8 mouse cellular contexts compared by ENCODE assay signal in genomic region chr6:38874035-38874434, GRCm38 (mm10). TPM values are rescaled to one million over a fixed set of nuclear protein-coding genes. Genes with fewer than 3 reads are reported as not detected.
A peak's percentile ranks its signal among the peaks of the same experiment; 100 is the strongest.
DNase-seq lines count a peak whose midpoint lies in the region; ATAC-seq lines count a peak whose summit lies in the region.

No protein-coding gene starts in this region.

- 6% methylated on average over 8 of the region's 8 CpGs for WGBS in intestine, embryonic 15.5 days
- 22% methylated on average over 8 of the region's 8 CpGs for WGBS in midbrain, embryonic 10.5 days

- no peaks in the 10 kb centered on the region for H3K27me3 ChIP-seq in intestine, embryonic 15.5 days (replicated peaks)
- peaks cover 18% of the 10 kb centered on the region for H3K27me3 ChIP-seq in midbrain, embryonic 10.5 days (ENCODE audit: low read depth, poor library complexity, severe bottlenecking)

- no peak overlapping the region for H3K27ac ChIP-seq in intestine, embryonic 15.5 days
- peak overlapping the region; percentile 99 for H3K27ac ChIP-seq in midbrain, embryonic 10.5 days (replicated peaks)

- H3K4me1 ChIP-seq in intestine, embryonic 15.5 days (replicated peaks) = peaks cover 27% of the 10 kb centered on the region
- H3K4me1 ChIP-seq in midbrain, embryonic 10.5 days = peaks cover 62% of the 10 kb centered on the region

- H3K36me3 ChIP-seq in intestine, embryonic 15.5 days = no peaks in the 10 kb centered on the region
- peaks cover 5% of the 10 kb centered on the region; the same call in 1 of the 2 replicates for H3K36me3 ChIP-seq in midbrain, embryonic 10.5 days

- H3K4me2 ChIP-seq in intestine, embryonic 15.5 days (replicated peaks) = peak overlapping the region; percentile 73

- peak; percentile 74 for DNase-seq in 416B (ENCODE audit: low read depth)
- DNase-seq in adipocyte (ENCODE audit: low spot score) = peak; percentile 89
- DNase-seq in embryo, embryonic 10 days (ENCODE audit: low spot score) = peak; percentile 65
- peak; percentile 37 for DNase-seq in gastrocnemius, postnatal 14 days
- peak; percentile 66 for DNase-seq in left cerebral cortex, postnatal 4 days
- peak; percentile 60 for DNase-seq in midbrain, embryonic 10.5 days (ENCODE audit: low spot score)
- peak; percentile 72 to 80 for DNase-seq in spleen, postnatal 10 days (ENCODE audit: low spot score in 2 of 2)

- ATAC-seq in intestine, embryonic 15.5 days = no peak

- peak overlapping the region; percentile 100 for H3K9ac ChIP-seq in intestine, embryonic 15.5 days

- H3K4me3 ChIP-seq in intestine, embryonic 15.5 days (replicated peaks) = peak overlapping the region; percentile 100
- peak overlapping the region; percentile 99 for H3K4me3 ChIP-seq in midbrain, embryonic 10.5 days

- no peaks in the 10 kb centered on the region for H3K9me3 ChIP-seq in intestine, embryonic 15.5 days
- no peaks in the 10 kb centered on the region for H3K9me3 ChIP-seq in midbrain, embryonic 10.5 days (replicated peaks)

- intact Hi-C loops in gastrocnemius, postnatal 14 days (cut with DNase I; ENCODE audit: low total_unique reads) = no loop called here
- intact Hi-C loops in left cerebral cortex, postnatal 4 days (cut with DNase I) = loop anchor here (2.0 to 5.0 kb wide), 2 partner anchors 137 to 193 kb away; no protein-coding TSS in a partner anchor

RNA-seq across cellular contexts. Expression of gene Tbxas1, which starts 1.2 kb away (rescaled TPM):
- total RNA-seq in gastrocnemius, postnatal 14 days (2021) = 1 to 10 TPM in 1 of 2 experiments, under 1 TPM in 1; 0.75 to 1.4 TPM
- polyA plus RNA-seq in intestine, embryonic 15.5 days (2015; fragmentation: Nextera tagmentation; extraction: Ambion mirVana) = 3.4 and 4.0 TPM in 2 replicates
- total RNA-seq in left cerebral cortex, postnatal 4 days (2021) = 1 to 10 TPM; 1.3 to 1.4 TPM
- polyA plus RNA-seq in midbrain, embryonic 10.5 days (2016; fragmentation: Nextera tagmentation; extraction: Ambion mirVana) = 1.1 and 1.8 TPM in 2 replicates

RNA-seq across cellular contexts. Expression of gene Hipk2, which starts 1.9 kb away (rescaled TPM):
- 10 to 100 TPM; 45.8 to 49.0 TPM for total RNA-seq in gastrocnemius, postnatal 14 days (2021)
- polyA plus RNA-seq in intestine, embryonic 15.5 days (2015; fragmentation: Nextera tagmentation; extraction: Ambion mirVana) = 20.2 and 23.3 TPM in 2 replicates
- total RNA-seq in left cerebral cortex, postnatal 4 days (2021) = 10 to 100 TPM; 54.6 to 55.5 TPM
- polyA plus RNA-seq in midbrain, embryonic 10.5 days (2016; fragmentation: Nextera tagmentation; extraction: Ambion mirVana) = 25.9 and 29.7 TPM in 2 replicates

Comparison
In these comparisons a context has a peak if more than half of its experiments do, and no peak if none do; other contexts are left out.
1. DNase-seq: peak in every context shown above with its lines; median percentile 89 in adipocyte; 76 in spleen, postnatal 10 days; 74 in 416B; 66 in left cerebral cortex, postnatal 4 days; 65 in embryo, embryonic 10 days; 60 in midbrain, embryonic 10.5 days; 37 in gastrocnemius, postnatal 14 days.